Mouse (Mus musculus) limb, embryonic 13.5 days (tissue): ENCODE measurements around the gene Celf2. TPM values are rescaled to one million over a fixed set of nuclear protein-coding genes. Genes with fewer than 3 reads are reported as not detected.

Experiments used
- ATAC-seq: fragments of 200-750 bp; cut with Nextera tagmentation; 2 replicates; pipeline ENCODE4 v1.8.0; 2017; ENCODE audit warnings: low read depth, moderate number of reproducible peaks, moderate TSS enrichment; ENCODE audit not compliant: low FRiP score
- H3K27ac ChIP-seq: fragments of 300-500 bp; sonication (generic); 2 replicates; pipeline ENCODE4 v1.5.1; 2015; ENCODE audit warnings: inconsistent platforms, mild to moderate bottlenecking, moderate library complexity
- H3K27me3 ChIP-seq: fragments of 300-500 bp; sonication (generic); 2 replicates; pipeline ENCODE4 v1.6.1; 2015; ENCODE audit warnings: mild to moderate bottlenecking, inconsistent platforms
- H3K36me3 ChIP-seq: fragments of 300-500 bp; sonication (generic); 2 replicates; pipeline ENCODE4 v1.6.1; 2015; ENCODE audit warnings: inconsistent platforms, mild to moderate bottlenecking, moderate library complexity
- H3K4me1 ChIP-seq: fragments of 300-500 bp; sonication (generic); 2 replicates; pipeline ENCODE4 v1.6.1; 2015; ENCODE audit warnings: inconsistent platforms
- H3K4me2 ChIP-seq: fragments of 300-500 bp; sonication (generic); replicated peaks from 2 replicates; pipeline ENCODE4 v1.6.1; 2015; ENCODE audit warnings: inconsistent platforms, mild to moderate bottlenecking, moderate library complexity
- H3K4me3 ChIP-seq: fragments of 300-500 bp; sonication (generic); 2 replicates; pipeline ENCODE4 v1.5.1; 2015; ENCODE audit warnings: moderate library complexity, mild to moderate bottlenecking, inconsistent platforms
- H3K9ac ChIP-seq: fragments of 300-500 bp; sonication (generic); 2 replicates; pipeline ENCODE4 v1.6.1; 2015; ENCODE audit warnings: mild to moderate bottlenecking, inconsistent platforms
- H3K9me3 ChIP-seq: fragments of 300-500 bp; sonication (generic); 2 replicates; pipeline ENCODE4 v1.6.1; 2016; ENCODE audit warnings: inconsistent platforms
- WGBS: fragments of 180-500 bp; shearing (Covaris S2); methylation state at CpG from one replicate; pipeline ENCODE4 v1.1.7; 2015; 5-methylcytosine and 5-hydroxymethylcytosine counted together
- polyA plus RNA-seq: library from polyadenylated mRNA; unstranded; fragments of >200 nt; fragmentation: Nextera tagmentation; extraction: Ambion mirVana; gene quantifications from 2 replicates; pipeline ENCODE4 v1.2.1, GENCODE M21; 2015

Gene Celf2
- polyA plus RNA-seq, 1 experiment from 2014 or later = 68.8 TPM

DNA sequence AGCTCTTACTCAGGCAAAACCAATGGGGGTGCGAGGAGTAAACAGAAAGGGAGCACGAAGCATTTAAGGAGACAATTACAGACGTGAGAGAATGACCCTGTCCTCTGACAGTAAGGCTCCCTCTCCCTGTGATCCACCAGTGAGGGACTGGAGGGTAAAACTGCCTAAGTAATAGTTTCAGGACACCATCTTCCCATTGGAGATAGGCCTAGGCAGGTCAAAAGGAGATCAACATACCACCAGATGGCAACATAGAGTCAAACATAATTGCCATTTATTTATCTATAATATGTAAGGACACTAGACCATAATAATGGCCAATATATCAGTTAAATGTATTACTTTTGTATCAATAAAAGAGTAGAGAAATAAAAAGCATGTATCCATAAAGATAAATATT, 660.0 kb downstream of the Celf2 start:
- H3K9me3 ChIP-seq = no peaks in the 10 kb centered on the region
- no peaks in the 10 kb centered on the region for H3K4me1 ChIP-seq
- H3K27ac ChIP-seq = no peak overlapping the region
- H3K4me2 ChIP-seq = no peak overlapping the region
- H3K9ac ChIP-seq = no peak overlapping the region
- H3K27me3 ChIP-seq = no peaks in the 10 kb centered on the region
- no peaks in the 10 kb centered on the region for H3K36me3 ChIP-seq
- WGBS = 52% methylated on average over 3 of the region's 3 CpGs
- ATAC-seq = peak; percentile 36; the same call in 1 of the 2 replicates
- no peak overlapping the region for H3K4me3 ChIP-seq

DNA sequence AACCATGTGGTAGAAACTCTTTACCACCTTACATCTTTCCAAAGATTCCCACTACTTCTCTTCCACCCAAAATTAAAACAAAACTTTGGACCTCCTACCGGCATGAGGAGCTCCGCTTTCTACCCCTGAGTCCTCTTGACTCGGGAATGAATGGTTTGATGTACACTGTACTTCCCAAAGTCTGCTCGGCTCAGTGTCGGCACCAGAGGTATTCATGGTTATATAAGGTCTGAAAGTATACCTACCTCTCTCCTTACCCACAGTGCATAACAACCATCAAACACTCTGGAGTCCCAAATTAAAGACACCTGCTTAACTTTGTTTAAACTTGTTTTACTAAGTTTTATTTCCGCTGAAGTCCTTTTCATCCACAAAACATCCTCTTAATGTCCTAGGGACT, 679.3 kb downstream of the Celf2 start:
- ATAC-seq = peak; percentile 61; the same call in 1 of the 2 replicates
- WGBS = 35% methylated on average over 6 of the region's 6 CpGs
- H3K4me2 ChIP-seq = no peak overlapping the region

DNA sequence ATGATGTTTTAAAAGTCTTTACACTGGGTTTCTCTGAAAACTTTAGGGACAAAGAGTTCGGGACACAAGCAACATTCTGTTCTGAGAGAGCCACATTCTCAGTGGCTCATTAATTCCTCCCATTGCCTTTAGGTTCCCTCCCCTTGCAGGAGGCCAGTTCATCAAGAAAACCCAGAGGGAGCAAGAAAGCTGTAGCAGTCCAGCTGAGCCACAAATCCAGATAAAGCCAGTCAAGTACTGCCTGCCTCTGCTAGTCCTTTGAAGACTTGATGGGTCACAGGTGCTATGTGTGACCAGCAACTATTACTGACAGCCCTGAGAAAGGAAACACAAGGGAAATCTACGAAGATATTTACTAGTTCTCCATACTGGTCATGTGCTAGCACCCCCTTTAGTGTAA, 681.8 kb downstream of the Celf2 start:
- Histone ChIP-seq H3K36me3 (no peaks in the 10 kb centered on the region), H3K27me3 (no peaks in the 10 kb centered on the region), H3K27ac (no peak overlapping the region), H3K4me1 (peaks cover 26% of the 10 kb centered on the region), H3K4me3 (no peak overlapping the region), H3K9me3 (no peaks in the 10 kb centered on the region), H3K9ac (no peak overlapping the region), H3K4me2 (no peak overlapping the region)
- ATAC-seq = no peak
- 18% methylated on average over 2 of the region's 2 CpGs for WGBS

More for the DNA sequence above, 679.3 kb downstream of the Celf2 start:
- Histone ChIP-seq H3K27ac (no peak overlapping the region), H3K4me3 (no peak overlapping the region), H3K27me3 (no peaks in the 10 kb centered on the region), H3K36me3 (no peaks in the 10 kb centered on the region), H3K4me1 (peaks cover 26% of the 10 kb centered on the region), H3K9ac (no peak overlapping the region), H3K9me3 (no peaks in the 10 kb centered on the region)

DNA sequence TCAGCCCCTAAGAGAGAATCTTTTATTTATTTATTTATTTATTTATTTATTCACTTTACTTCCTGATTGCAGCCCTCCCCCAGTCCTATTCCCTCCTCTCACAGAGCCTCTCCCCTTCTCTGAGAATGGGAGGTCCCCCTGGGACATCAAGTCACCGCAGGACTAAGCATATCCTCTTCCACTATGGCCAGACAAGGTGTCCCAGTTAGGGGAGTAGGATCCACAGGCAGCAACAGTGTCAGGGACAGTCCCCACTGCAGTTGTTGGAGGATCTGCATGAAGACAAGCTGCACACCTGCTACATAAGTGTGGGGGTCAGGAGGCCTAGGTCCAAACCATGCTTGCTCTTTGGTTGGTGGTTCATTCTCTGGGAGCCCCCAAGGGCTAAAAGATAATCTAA, 686.3 kb downstream of the Celf2 start:
- Histone ChIP-seq H3K9me3 (no peaks in the 10 kb centered on the region), H3K36me3 (no peaks in the 10 kb centered on the region), H3K4me3 (no peak overlapping the region), H3K9ac (no peak overlapping the region), H3K4me1 (peaks cover 4% of the 10 kb centered on the region; the same call in 1 of the 2 replicates), H3K4me2 (no peak overlapping the region), H3K27ac (no peak overlapping the region), H3K27me3 (no peaks in the 10 kb centered on the region)
- ATAC-seq = no peak
- 100% methylated on average over 1 of the region's 1 CpGs for WGBS

DNA sequence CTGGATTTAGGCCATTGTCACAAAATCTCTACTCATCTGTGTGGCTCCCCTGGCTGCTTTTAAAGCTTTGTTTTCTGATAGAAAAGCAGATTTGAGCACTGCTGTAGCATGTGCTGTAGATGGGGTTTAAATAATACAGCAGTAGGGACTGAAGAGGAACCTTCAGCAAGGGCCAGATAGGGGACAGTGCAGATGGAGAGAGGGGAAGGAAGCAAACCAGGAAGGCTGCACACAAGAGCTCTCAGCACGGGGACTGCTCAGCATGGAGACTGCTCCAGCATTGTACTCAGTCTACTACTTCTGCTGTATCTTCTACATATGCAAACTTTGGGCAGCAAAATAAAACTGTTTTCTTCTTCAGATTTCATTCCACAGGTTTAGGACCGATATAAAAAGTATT, 687.8 kb downstream of the Celf2 start:
- no peaks in the 10 kb centered on the region for H3K27me3 ChIP-seq
- WGBS = 75% methylated on average over 2 of the region's 2 CpGs
- no peak overlapping the region for H3K9ac ChIP-seq
- no peaks in the 10 kb centered on the region for H3K36me3 ChIP-seq
- H3K4me1 ChIP-seq = no peaks in the 10 kb centered on the region
- no peak for ATAC-seq
- H3K4me2 ChIP-seq = no peak overlapping the region
- no peak overlapping the region for H3K27ac ChIP-seq
- H3K9me3 ChIP-seq = no peaks in the 10 kb centered on the region
- H3K4me3 ChIP-seq = no peak overlapping the region

DNA sequence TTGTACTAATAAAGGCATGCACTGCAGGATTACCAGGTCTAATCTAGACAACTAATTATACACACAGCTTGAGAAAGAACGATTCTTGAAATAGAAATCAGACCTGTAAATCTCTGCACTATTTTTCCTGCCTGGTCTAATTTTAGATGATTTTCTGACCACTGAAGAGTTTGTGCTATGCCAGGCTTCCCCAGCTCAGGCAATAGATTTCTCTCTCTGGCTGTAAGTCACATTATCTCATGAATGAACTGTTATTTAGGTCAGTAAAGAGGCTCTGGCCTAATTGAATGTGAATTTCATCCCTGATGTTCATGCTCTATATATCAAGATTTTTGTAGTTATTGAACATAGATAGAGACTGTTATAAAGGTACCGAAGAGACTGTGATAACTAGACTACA, 694.1 kb downstream of the Celf2 start:
- no peak overlapping the region for H3K9ac ChIP-seq
- H3K4me1 ChIP-seq = no peaks in the 10 kb centered on the region
- no peaks in the 10 kb centered on the region for H3K36me3 ChIP-seq
- no peak overlapping the region for H3K27ac ChIP-seq
- H3K4me3 ChIP-seq = no peak overlapping the region
- no peaks in the 10 kb centered on the region for H3K27me3 ChIP-seq
- no peak overlapping the region for H3K4me2 ChIP-seq
- 71% methylated on average over 2 of the region's 2 CpGs for WGBS
- ATAC-seq = no peak
- H3K9me3 ChIP-seq = no peaks in the 10 kb centered on the region

DNA sequence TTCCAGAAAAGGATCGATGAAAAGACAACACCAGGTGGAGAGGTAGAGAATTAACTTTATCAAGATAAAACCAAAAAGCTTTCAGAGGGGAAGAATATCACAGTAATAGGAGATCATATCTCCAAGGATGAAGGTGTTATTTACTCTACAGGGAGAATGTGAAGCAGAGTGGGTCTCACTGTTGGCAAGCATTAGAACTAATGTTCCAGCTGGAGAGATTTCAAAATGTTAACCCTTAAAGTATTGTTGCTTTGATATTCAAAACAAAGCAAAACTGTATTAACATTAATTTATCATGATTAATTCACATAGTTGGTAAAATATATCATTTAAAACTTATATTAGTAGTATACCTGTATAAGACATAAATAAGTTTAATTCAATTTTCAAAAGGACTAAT, 700.6 kb downstream of the Celf2 start:
- Histone ChIP-seq H3K4me1 (no peaks in the 10 kb centered on the region), H3K36me3 (no peaks in the 10 kb centered on the region), H3K27ac (no peak overlapping the region), H3K4me2 (no peak overlapping the region), H3K9me3 (no peaks in the 10 kb centered on the region), H3K27me3 (no peaks in the 10 kb centered on the region), H3K9ac (no peak overlapping the region), H3K4me3 (no peak overlapping the region)
- WGBS = 74% methylated on average over 1 of the region's 1 CpGs
- no peak for ATAC-seq

DNA sequence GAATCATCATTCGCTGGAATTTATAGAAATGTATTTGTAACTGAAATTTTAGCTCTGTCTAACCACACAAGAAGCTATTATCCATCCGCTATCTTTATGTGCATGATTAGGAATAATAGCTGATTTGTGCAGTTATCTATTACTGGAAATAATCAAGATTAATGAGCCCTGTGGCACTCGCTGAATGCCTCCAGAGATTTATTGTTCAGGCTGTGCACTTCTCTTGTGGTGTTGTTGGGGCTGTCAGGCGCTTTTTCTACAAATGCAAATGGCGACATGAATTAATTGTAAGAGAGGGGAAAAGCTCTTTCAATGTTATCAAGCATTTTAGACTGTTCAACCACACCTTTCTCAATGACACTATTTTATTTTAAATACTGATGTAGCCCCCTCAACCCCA, 712.6 kb downstream of the Celf2 start:
- 80% methylated on average over 5 of the region's 5 CpGs for WGBS
- no peak for ATAC-seq

DNA sequence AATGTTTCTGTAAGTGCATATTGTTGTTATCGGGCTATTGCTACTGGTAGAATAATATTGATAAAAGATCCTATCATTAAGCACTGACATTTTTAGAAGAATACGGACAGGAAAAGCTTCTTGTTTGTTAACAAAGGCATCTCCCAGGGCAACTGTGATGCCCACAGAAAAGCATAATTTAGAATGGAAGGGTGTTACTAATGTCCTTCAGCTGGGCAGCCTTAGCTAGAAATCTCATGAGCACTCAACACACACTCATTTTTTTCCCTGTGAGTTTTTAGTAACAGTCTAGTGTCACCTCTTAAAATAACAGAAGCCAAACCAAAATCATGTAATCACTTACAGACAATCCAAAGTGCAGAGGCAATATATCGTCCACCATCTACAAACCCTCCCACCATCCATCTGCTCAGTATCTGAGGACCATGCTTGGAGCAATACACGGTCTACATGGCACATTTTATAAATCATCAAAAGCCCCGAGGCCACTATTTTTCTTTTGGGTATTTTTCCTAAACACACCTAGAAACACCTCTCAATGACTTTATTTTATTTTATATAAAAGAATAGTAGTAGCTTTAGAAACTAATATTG, 713.3 kb downstream of the Celf2 start:
- Histone ChIP-seq H3K9me3 (no peaks in the 10 kb centered on the region), H3K27ac (no peak overlapping the region), H3K4me3 (no peak overlapping the region), H3K36me3 (no peaks in the 10 kb centered on the region), H3K9ac (no peak overlapping the region), H3K4me2 (no peak overlapping the region), H3K4me1 (no peaks in the 10 kb centered on the region), H3K27me3 (no peaks in the 10 kb centered on the region)
- 76% methylated on average over 5 of the region's 5 CpGs for WGBS
- no peak for ATAC-seq

More for the DNA sequence above, 712.6 kb downstream of the Celf2 start:
- H3K9me3 ChIP-seq = no peaks in the 10 kb centered on the region
- no peaks in the 10 kb centered on the region for H3K36me3 ChIP-seq
- no peaks in the 10 kb centered on the region for H3K27me3 ChIP-seq
- no peak overlapping the region for H3K27ac ChIP-seq
- H3K4me1 ChIP-seq = no peaks in the 10 kb centered on the region
- no peak overlapping the region for H3K4me2 ChIP-seq
- H3K4me3 ChIP-seq = no peak overlapping the region
- H3K9ac ChIP-seq = no peak overlapping the region

DNA sequence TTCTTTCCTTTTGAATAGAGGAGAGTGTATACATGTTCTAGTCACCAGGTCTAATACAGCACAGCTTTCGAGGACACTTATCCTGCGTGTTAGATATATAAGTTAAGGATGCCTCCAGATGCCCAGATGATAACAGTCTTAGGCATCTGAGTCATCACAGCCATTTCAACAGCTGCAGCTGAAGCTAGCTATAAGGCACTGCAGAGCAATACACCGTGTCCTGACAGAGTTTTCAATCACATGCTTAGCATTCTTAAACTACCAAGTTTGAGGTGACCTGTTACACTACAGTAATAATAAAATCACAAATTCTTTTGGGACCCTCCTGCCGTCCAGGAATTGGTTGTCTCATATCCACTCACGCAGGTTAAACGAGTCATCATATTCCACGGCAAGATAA, 714.5 kb downstream of the Celf2 start:
- Histone ChIP-seq H3K4me2 (no peak overlapping the region), H3K9ac (no peak overlapping the region), H3K9me3 (no peaks in the 10 kb centered on the region), H3K27ac (no peak overlapping the region), H3K36me3 (no peaks in the 10 kb centered on the region), H3K27me3 (no peaks in the 10 kb centered on the region), H3K4me3 (no peak overlapping the region), H3K4me1 (no peaks in the 10 kb centered on the region)
- 74% methylated on average over 7 of the region's 7 CpGs for WGBS
- ATAC-seq = no peak

DNA sequence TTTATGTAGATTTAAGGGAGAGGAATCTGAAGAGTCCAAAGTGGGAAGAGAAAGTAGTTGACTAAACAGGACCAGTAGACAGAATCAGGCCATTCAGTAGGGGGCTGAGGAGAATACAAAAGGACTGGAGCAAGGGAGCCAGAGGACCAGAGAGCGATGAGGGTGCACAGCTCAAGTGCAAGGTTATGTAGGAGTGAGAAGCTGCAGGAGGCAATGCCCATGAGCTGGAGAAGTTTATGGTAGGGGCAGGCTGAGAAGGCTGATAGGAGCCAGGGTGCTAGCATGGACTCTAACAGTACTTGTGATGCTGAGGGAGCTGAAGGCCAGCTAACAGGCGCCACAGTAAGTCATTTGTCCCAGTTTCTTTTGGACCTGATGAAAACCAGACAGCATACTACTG, 718.5 kb downstream of the Celf2 start:
- Histone ChIP-seq H3K4me3 (no peak overlapping the region), H3K27ac (no peak overlapping the region), H3K4me2 (no peak overlapping the region), H3K27me3 (no peaks in the 10 kb centered on the region), H3K9ac (no peak overlapping the region), H3K36me3 (no peaks in the 10 kb centered on the region), H3K9me3 (no peaks in the 10 kb centered on the region), H3K4me1 (no peaks in the 10 kb centered on the region)
- no peak for ATAC-seq
- 82% methylated on average over 2 of the region's 2 CpGs for WGBS

DNA sequence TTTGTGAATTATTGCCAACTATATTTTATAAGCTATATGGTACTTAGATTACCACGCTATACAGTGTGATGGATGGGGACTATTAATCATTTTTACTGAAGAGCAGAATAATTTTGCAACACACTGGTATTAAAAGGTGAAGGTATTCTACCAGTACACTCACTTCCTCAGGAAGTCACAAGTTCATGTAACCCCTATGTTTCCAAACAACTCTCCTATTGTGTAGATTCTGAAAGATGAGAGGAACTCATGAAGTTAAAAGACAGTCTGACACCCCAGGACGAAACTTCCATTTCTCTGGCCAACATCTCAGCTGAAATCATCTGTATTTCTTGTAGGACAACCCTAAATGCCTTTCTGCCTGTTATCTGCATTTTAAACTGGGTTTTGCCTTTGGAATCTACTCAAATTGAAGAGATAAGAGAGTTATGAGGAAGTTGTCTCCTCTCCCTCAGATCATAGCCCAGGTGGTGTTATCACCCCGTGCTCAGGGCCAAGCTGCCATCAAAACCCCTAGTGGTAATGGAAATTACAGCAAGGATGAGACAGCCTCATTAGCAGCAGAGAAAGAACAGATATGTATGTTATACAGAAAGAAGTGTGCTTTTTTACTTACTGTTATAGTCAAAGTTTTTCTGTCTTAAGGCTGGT, 722.7 kb downstream of the Celf2 start:
- H3K36me3 ChIP-seq = no peaks in the 10 kb centered on the region
- no peaks in the 10 kb centered on the region for H3K4me1 ChIP-seq
- H3K27ac ChIP-seq = no peak overlapping the region
- WGBS = 66% methylated on average over 3 of the region's 3 CpGs
- no peaks in the 10 kb centered on the region for H3K9me3 ChIP-seq
- H3K4me3 ChIP-seq = no peak overlapping the region
- no peak for ATAC-seq
- no peak overlapping the region for H3K9ac ChIP-seq
- no peak overlapping the region for H3K4me2 ChIP-seq
- no peaks in the 10 kb centered on the region for H3K27me3 ChIP-seq

DNA sequence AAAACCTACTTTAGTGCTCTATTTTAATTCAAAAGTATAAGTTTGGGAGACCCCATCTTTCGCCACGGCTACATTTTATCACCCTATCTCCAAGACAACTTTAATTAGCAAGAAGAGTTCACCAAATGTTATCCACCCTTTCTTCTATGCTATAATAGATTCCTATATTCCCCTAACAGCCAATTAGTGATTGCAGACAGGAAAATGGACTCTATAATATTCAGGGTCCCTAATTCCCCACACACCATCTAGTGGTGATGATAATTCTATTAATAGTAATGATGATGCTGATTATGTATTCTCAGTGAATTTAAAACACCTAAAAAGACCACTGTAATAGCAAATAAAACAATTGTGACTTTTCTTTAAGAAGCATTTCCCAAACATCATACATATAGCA, 739.1 kb downstream of the Celf2 start:
- H3K9ac ChIP-seq = no peak overlapping the region
- WGBS = 86% methylated on average over 2 of the region's 2 CpGs
- no peak overlapping the region for H3K4me3 ChIP-seq
- no peak overlapping the region for H3K27ac ChIP-seq
- no peaks in the 10 kb centered on the region for H3K36me3 ChIP-seq
- no peak for ATAC-seq
- no peaks in the 10 kb centered on the region for H3K4me1 ChIP-seq
- no peaks in the 10 kb centered on the region for H3K27me3 ChIP-seq
- H3K9me3 ChIP-seq = no peaks in the 10 kb centered on the region
- H3K4me2 ChIP-seq = no peak overlapping the region
